Mouse (Mus musculus) left cerebral cortex, adult 8-10 months (tissue): ENCODE data around the gene Camta1. TPM values are rescaled to one million over a fixed set of nuclear protein-coding genes. Genes with fewer than 3 reads are reported as not detected.

Experiments
- DNase-seq, 2 experiments: peaks; one replicate each; pipeline ENCODE4 v3.0.0; 2022; ENCODE audit warnings: low spot score in 2 of 2
- total RNA-seq, 4 experiments: library from RNA; stranded (reverse); gene quantifications; 2 replicates each; pipeline ENCODE4 v1.2.4; 2022

Gene Camta1
- total RNA-seq, 4 experiments from 2014 or later, result 236 to 263 (median 255) TPM

DNA sequence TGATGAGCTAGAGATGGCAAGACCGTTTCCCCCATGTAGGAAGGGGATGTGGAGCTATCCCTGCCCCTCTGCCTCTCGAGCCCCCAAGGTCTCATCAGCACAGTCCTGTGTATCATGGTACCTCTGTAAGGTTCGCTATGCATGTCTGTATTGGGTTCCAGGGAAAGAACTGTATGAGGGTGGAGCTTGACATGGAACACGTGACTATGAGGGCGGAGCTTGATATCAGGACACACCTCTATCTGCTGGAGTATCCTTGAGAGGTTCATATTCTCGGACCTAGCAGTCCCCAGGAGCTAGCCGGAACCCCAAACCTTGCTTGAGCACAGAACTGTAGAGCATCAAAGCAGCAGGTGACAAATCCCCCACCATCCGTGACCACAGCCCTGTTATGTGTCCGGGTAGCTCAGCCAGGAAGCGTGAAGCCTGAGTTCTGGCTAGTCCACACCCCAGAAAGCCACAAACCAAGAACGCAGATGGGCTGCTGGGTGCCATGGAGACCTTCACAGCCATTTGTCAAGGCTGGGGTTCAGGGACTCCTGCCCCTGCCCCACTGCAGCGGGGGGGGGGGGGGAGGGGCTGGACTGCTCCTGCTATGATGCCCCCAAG is 122.2 kb downstream of the Camta1 start:
- no peak for DNase-seq

DNA sequence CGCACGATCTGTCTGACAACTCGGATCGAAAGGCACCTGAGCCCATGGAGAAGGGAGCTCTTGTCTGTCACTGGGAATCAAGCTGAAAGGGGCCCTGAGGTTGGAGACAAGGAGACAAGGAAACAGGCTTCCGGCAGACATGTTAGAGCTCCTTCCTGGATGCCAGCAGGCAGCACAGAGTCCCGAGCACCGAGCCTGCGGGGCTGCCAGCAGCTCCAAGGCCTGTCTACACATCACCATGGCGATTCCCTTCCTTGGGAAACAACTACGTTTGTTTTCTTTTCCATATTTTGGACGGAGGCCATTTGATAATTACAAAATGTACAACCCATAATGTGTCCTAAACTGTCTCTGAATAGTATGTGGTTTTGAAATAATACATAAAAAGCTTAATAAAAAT is 122.8 kb downstream of the Camta1 start:
- DNase-seq, result no peak

DNA sequence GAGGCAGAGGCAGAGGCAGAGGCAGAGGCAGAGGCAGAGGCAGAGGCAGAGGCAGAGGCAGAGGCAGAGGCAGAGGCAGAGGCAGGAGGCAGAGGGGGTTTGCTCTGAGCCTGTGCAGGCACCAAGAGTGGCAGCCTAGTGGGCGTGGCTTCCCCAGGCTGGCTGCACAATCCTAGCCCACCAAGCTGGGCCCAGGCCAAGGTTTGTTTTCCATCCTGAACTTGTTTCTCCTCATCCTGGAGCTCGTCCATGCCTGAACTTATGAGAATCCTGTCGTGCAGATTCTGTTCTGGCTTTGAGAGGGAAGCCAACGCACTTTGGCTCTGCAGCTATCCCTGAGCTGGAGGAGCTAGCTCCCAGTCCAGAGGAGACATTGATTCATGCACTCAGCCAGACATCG is 123.4 kb downstream of the Camta1 start:
- no peak for DNase-seq

DNA sequence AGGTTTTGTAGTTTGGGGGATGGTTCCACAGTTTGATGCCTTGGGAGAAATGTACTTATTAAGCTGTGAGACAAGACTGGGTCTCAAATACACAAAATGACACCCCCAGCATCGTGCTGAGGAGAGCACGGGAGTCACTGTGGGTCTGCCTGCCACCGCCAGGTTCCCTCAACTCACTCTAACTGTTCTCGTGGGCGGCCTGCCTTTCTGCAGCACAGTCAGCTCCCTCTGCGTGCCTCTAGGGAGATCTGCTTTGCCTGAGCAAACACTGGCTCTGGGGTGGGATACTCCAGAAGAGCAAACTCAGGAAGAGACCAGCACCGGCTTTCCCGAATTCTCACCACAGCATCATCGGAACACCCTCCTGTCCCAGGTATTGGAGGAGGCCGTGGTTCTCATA is 129.0 kb downstream of the Camta1 start:
- no peak for DNase-seq

DNA sequence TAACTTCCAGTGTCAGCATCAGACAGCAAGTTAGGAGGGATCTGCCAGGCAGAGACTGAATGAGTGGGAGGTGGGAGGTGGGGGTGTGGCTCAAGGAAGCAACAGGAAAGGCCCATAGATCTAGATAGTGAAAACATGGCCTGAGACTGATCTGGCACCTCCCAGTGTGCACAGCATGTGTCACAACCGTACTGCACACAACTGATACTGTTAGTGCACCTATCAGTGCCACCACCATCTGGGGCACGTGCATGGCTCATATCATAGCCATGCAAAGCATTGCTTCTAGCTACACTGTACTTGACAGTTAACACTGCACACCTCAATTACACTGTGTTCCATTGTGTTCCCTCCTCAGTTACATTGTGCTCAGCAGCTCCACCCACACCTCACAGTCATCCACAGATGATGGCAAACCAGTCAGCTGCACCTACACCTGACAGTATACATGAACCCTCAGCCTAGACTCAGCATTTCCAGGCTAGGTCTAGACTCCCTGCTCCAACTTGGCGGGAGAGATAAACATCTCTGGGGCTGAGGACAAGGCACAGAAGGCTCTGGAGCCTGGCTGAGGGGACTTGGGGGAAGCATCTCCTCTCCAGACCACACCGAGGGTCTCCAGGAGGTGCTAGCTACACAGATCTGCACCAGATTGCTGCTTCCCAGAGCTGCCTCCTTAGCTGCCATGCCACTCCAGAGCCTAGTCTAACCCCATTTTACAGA is 131.5 kb downstream of the Camta1 start:
- DNase-seq, result no peak

DNA sequence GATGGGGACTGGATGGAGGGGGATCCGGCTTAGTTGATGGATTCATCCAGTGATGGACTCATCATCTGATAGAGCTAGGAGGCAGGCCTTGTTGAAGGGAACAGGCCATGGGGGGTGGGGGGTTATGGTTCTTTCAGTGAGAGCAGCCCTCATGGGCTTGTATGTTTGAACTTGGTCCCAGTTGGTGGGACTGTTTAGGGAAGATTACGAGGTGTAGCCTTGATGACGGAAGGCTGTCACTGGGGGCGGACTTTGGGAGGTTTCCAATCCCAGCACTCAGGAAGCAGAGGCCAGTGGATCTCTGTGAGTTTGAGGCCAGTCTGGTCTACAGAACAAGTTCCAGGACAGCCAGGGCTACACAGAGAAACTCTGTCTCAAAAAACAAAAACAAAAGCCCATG is 132.6 kb downstream of the Camta1 start:
- no peak for DNase-seq

DNA sequence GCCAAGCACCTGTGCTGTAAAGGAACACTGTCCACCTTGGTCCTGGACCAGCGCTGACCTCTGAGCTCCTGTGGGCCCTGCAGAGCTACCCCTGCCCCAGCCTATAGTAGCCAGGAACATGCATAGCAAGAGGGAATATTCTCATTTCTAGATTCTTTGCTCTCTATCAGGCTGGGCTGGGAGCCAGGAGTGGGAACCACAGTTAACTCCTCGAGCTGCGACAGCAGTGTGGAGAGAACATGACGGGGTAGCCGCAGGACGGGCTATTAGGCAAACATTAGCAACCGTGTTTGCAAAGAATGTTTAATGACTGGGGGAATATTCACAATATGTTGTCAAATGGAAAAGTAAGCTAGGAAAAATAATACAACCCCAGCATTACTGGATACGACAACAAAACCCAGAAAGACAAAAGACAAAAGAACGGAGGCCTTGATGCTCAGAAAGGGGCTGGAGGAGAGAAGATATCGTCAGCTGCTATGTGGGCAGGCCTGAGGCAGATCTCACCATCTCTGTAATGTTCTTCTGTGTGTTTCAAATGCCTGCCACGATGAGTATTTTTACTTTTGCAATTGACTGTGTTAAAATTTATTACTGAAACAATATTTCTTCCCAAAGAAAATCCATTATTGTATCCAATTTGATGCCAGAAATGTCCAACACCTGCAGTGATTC is 133.1 kb downstream of the Camta1 start:
- DNase-seq, result no peak

DNA sequence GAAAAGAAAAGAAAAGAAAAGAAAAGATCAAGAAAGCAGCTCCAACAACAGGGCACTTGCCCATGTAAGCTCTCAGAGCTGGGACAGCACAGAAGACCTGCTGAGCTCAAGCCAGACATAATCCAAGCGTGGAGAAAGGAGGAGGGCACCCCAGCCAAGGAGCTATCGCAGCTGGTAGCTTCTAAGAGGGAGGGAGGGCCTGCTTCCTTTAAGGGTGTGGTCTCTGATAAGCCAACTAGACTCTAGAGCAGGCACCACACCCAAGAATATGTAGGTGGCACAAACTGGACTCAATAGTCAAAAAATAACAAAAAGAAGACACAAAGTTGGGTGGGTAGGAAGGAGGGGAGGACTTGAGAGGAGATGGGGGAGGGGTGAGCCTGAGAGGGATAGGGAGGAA is 135.3 kb downstream of the Camta1 start:
- no peak for DNase-seq

DNA sequence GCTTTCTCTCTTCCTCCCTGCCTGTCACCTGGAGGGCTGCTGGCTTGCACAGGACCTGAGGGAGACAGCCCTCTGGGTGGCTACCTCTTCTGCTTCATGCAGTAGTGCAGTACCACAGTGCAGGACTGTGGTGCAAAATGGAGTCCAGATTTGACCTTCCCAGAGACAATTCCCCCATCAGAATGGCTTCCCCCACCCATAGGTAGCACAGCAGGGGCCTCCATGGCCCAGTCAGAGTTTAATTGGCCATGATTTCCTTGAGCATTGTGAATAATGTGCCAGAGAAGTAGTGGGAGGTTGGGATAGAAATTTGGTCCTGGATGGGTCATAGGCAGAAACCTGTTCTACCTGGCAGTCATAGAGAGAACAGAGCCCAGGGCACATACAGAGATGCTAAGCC is 136.8 kb downstream of the Camta1 start:
- DNase-seq, result no peak

DNA sequence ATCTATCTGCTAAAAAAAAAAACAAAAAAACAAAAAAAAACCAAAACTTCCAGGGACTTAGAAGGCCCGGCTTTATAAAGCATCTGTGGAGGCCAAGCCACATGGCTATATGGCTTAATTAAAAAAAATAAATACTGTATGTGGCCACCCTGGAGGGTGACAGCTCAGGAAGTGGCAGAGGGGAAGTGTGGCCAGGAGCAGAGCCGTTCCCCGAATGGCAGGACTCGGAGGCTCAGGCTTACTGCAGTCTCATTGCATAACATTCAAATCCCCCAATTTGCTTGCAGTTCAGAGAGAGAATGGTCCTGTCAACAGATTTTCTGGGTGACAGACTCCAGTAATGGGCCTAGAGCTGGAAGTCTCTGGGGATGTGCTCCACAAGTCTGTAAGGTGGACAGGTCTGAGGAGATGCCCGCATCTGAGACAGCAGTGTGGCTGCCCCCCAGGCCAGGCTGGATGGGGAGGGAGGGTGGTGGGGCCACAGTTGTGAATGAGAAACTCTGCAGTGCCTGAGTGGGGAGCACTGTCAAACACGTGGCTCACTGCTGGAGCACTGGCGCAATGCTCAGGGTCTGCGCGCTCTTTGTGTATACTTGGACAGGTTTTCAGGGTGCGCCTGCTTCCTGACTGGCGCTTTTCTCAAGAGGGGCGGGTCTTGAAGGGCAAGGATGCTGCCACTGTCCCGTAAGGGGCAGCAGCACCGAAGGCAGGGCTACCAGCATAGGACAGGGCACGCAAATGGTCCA is 140.8 kb downstream of the Camta1 start:
- DNase-seq, result no peak

DNA sequence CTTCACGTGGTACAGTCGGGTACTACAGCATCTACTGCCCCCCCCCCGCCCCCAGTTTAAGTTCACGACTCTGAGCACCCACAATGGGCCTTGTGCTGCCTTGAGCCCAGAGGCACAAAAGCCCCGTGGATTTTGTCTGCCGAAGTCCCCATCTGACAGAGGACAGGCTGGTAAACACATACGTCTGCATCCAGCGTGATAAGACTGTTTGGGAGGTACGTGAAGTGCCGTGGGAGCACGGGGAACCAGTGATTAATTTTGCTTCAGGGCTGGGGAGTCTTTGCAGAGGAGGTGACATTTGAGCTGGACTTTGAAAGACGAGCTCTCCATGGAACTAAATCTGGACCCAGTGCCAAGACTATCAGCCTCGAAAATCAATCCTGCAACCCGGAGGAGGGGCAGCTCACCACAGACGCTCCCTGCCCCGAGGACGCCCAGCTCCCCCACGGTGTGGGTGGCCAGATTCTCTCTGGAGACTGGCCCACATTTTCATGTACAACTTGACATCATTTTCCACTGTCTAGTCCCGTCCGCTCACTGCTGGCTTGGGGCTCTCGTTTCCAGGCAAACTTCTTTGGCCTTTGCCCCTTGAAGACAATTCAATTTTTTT is 142.7 kb downstream of the Camta1 start:
- DNase-seq, result no peak

DNA sequence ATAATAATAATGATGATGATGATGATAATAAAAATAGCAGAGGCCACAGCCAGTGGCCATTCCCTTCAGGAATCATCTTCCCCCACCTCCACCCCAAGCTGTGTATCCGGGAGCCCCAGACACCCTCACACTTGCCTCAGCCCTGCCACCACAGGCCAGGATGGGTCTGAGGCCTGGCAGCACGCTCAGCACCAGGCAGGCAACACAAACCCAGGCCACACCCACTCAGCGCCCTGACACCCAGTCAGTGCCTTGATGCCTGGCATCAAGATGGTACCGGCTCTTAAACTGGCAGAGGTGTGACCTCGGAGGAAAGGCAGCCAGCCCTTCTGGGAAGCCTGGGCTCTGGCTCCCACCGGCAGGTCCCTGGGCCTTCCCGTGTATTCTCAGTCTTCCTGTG is 143.8 kb downstream of the Camta1 start:
- DNase-seq, result no peak

DNA sequence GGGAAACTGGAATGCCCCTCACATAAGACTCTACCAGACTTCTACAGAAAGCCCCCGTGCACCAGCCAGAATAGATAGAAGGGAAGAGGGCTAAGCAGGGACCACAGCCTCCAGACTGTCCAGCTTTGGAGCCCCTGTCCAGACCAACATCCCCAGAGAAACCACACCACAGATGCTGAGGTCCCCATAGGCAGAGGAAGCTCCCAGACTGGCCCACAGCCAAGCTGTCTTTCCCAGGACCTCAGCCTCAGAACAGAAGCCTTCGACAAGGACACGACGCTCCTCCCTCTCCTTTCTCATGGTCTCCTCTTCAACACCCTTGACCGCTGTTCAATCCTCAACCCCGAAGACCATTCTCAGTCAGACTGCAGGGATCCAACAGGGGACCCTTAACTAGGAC is 148.0 kb downstream of the Camta1 start:
- no peak for DNase-seq

DNA sequence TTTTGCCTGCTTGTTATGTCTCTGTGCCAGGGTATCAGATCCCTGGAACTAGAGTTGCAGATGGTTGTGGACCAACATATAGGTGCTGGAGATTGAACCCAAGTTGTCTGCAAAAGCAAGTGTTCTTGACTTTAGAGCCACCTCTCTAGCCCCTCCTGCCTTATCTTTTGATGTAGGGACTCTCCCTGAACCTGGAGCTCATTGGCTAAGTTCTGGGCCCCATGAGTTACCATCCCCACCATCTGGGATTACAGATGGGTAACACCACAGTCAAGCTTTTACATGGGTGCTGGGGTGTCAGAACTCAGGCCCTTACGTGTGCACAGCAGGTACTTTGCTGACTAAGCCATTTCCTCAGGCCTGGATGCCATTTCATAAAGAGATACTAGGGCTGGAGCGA is 150.3 kb downstream of the Camta1 start:
- DNase-seq, result no peak

DNA sequence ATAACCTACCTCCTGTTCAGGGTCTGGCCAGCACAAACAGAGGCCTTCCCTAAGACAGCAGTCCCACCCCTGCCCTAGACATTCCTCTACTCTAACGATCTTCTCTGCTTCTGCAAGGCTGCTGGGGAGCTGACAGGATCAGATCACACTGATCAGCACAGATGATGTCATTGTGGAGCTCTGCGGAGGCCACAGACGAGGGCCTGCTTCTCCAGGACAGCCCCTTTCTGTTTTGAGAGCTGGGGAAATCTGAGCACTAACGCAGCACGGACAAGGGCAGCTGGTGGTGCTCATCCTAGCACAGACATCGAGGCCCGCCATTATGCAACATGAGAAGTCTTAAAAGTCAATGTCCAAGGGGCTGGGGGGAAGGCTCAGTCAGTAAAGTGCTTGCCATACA is 151.2 kb downstream of the Camta1 start:
- no peak for DNase-seq

DNA sequence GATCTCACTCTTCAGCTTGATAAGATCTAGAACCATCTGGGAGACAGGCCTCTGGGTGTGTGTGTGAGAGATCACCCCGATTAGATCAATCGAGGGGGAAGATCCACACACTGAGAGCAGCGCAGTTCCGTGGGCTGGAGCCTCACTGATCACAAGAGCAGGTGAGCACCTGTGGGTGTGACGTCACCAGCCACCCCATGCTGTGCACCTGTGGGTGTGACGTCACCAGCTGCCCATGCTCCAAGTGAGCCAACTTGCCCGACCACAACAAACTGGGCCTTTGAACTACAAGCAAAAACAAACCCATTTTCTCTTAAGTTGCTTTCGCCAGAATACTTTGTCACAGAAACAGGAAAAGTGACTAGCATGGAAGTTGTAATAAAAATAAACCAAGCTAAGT is 152.4 kb downstream of the Camta1 start:
- DNase-seq, result no peak

DNA sequence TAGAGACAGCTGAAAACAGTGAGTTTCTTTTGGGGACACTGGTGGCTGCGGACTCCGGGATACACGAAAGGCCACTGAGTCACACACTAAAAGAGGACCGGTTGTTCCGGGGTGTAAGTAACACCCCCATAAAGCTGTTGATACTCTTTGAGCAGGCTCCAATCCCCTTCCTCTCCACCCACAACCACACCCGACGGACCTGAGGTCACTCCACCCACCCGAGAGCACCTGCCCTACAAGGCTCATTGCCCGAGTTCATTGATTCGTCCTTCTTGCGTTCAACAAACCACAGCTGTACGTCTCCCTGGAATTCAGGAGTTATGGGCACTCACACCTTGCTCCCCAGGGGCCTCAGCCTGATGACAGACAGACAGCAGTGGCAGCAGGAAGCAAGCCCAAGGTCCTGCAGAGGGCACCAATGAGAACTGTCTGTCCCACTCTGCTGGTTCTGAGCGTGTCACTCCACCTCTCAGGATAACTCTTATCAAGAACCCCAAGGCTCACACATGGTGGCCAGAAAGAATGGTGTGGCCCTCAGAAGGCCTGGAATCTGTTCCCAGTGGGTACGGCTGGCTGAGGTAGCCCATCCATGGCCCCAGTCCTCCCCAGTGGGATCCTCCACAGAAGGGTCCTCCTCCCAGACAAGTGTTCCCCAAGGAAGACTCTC is 158.5 kb downstream of the Camta1 start:
- DNase-seq, result no peak

DNA sequence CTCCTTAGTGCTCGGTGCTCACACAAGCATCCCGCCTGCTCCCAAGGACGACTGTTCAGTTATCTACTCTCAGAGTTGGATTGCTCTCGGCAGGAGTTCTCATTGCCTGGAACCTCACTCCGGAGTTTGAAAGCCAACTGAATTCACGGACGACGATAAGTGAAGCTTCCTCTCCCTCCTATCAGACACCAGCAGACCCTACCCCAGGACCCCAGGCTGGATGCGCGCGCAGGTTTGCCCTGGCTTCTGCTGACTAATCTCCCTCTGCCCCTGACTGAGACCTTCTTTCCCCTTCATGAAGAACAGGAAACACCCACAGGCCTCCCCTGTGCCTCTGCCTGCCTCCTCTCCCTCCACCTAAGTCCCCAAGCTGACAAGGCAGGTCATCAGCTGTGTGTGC is 159.2 kb downstream of the Camta1 start:
- no peak for DNase-seq

DNA sequence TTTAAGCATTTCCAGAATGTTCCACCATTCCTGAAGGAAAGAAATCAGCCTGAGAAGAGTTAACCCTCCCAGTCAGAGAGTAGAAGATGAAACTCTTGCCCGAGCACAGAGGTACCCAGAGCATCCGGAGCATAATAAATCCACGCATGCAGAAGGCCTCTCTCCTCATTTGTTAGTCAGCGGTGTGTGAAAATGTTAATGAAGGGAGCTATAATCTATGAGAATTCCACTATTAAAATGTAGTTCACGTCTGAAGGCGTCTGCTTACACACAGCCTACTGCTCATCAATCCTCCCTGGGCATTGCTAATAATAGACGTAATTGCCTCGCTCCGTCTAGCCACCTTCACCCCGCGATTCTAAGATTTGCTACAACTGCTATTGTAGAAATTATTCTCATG is 165.7 kb downstream of the Camta1 start:
- no peak for DNase-seq

DNA sequence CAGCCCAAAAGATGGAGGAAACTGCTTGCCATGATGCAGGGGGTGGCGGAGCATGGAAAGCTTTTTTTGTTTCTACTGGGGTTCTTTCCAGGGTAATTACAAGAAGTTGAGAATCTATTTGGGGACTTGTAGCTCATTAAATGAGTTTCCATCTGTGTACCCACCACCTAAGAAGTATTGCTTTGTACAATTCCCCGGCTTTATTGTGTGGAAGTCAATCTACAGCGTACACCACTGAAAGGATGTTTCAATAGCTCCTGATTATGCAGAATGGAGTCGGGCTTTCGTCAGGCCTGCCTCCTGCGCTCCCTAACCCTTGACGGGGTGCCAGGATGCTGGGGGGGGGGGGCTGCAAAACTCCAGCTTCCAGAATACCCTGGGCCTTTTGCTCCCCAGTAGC is 167.1 kb downstream of the Camta1 start:
- no peak for DNase-seq

DNA sequence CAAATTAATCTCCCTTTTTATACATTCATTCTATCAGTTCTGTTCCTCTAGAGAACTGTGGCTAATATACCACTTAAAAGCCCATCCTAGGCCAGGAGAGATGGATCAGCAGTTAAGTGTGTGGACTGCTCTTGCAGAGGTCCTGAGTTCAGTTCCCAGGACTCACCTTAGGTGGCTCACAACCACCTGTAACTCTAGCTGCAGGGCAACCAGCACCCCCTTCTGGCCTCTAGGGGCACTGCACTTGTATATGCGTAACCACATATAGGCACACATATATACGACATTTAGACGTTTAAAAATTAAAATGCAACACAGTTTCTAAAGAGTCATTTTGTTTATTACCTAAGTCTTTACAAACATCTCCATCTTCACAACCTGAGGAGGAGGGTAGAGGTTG is 167.6 kb downstream of the Camta1 start:
- DNase-seq, result no peak
